Comparison of ENCODE assay signal across 30 mouse cellular contexts in the genomic region with DNA sequence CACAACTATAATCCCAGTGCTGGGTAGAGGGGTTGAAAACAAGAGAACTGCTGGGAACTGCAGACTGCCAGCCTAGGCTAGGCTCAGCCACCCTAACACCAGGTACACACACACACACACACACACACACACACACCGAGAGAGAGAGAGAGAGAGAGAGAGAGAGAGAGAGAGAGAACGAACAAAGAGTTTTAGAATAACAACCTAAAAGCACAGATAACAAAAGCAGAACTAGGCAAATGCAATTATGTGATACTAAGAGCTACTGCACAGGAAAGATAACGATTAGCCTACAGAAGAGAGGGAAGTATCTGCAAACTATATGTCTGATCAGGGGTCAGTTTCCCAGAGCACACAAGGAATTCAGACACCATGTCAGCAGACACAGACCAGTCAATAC. TPM values are rescaled to one million over a fixed set of nuclear protein-coding genes. Genes with fewer than 3 reads are reported as not detected.
DNase-seq lines count a peak whose midpoint lies in the region; ATAC-seq and TF ChIP-seq lines count a peak whose summit lies in the region.
"Had no signal": no experiment of that assay in that cellular context is flagged by ENCODE, and none has a peak within 500 bp of the region (broad histone marks: within the 10 kb centered on the region; RNA-seq: fewer than 3 reads in every experiment).

No protein-coding gene starts in this region.

- no peak for DNase-seq in liver, embryonic 11.5 days (ENCODE audit: low spot score)
- no peak for DNase-seq in liver
- DNase-seq in gastrocnemius, postnatal 14 days, result no peak
- DNase-seq in kidney, adult 2 months, result no peak
- DNase-seq in lung, postnatal 25 days (ENCODE audit: low spot score), result no peak
- DNase-seq: adrenal gland, adult 8-10 months; cerebellum, adult 11 months; cerebellum, adult 9-11 months; gastrocnemius, postnatal 25 days; heart, adult 11 months; heart, postnatal 36 days; lung, adult 2 months; lung, postnatal 10 days had no signal

- no peak overlapping the region for H3K27ac ChIP-seq in liver, embryonic 11.5 days (ENCODE audit: low read depth, low read length)
- no peak overlapping the region for H3K27ac ChIP-seq in liver, embryonic 16.5 days (ENCODE audit: low read length)
- H3K27ac ChIP-seq in kidney, adult 2 months (ENCODE audit: insufficient read depth, low read depth, low read length), result no peak overlapping the region
- H3K27ac ChIP-seq: embryonic facial prominence, embryonic 13.5 days; forebrain, embryonic 12.5 days; heart, embryonic 10.5 days; hindbrain, embryonic 13.5 days; kidney, embryonic 15.5 days; layer of hippocampus, adult 2 months; limb, embryonic 13.5 days; midbrain, embryonic 12.5 days; neural tube, embryonic 13.5 days; stomach, embryonic 15.5 days had no signal

- WGBS in liver, embryonic 11.5 days, result 24% methylated on average over 3 of the region's 3 CpGs
- 7% methylated on average over 3 of the region's 3 CpGs for WGBS in liver, embryonic 16.5 days (ENCODE audit: insufficient replicate concordance)
- 78% methylated on average over 3 of the region's 3 CpGs for WGBS in kidney, adult 2 months

- no peak for TF ChIP-seq POLR2A in kidney, adult 2 months (IDR thresholded peaks at IDR 0.05; ENCODE audit: low read depth, low read length)

- H3K4me2 ChIP-seq in liver, embryonic 11.5 days, result peak overlapping the region; percentile 15; the same call in 1 of the 2 replicates
- no peak overlapping the region for H3K4me2 ChIP-seq in liver, embryonic 16.5 days (ENCODE audit: low read depth, low read length)
- H3K4me2 ChIP-seq: embryonic facial prominence, embryonic 13.5 days; forebrain, embryonic 12.5 days; hindbrain, embryonic 13.5 days; kidney, embryonic 15.5 days; limb, embryonic 13.5 days; midbrain, embryonic 12.5 days; neural tube, embryonic 13.5 days; stomach, embryonic 15.5 days had no signal

- no peaks in the 10 kb centered on the region for H3K9me3 ChIP-seq in liver, embryonic 11.5 days (ENCODE audit: control insufficient read depth, low read length)
- H3K9me3 ChIP-seq in liver, embryonic 16.5 days (replicated peaks; ENCODE audit: control insufficient read depth, low read length), result no peaks in the 10 kb centered on the region
- H3K9me3 ChIP-seq: embryonic facial prominence, embryonic 13.5 days; forebrain, embryonic 12.5 days; heart, embryonic 10.5 days; hindbrain, embryonic 13.5 days; kidney, embryonic 15.5 days; limb, embryonic 13.5 days; midbrain, embryonic 12.5 days; neural tube, embryonic 13.5 days; stomach, embryonic 15.5 days had no signal

- no peaks in the 10 kb centered on the region for H3K27me3 ChIP-seq in liver, embryonic 11.5 days (replicated peaks; ENCODE audit: control insufficient read depth, insufficient read depth, low read length)
- H3K27me3 ChIP-seq in liver, embryonic 16.5 days (ENCODE audit: control insufficient read depth, insufficient read depth, low read depth, low read length), result no peaks in the 10 kb centered on the region
- no peaks in the 10 kb centered on the region for H3K27me3 ChIP-seq in kidney, adult 2 months (replicated peaks; ENCODE audit: control insufficient read depth, insufficient read depth, low read length)
- H3K27me3 ChIP-seq: embryonic facial prominence, embryonic 13.5 days; forebrain, embryonic 12.5 days; hindbrain, embryonic 13.5 days; kidney, embryonic 15.5 days; limb, embryonic 13.5 days; midbrain, embryonic 12.5 days; neural tube, embryonic 13.5 days; stomach, embryonic 15.5 days had no signal

- H3K9ac ChIP-seq in liver, embryonic 11.5 days (ENCODE audit: low read depth, low read length), result no peak overlapping the region
- no peak overlapping the region for H3K9ac ChIP-seq in liver, embryonic 16.5 days (ENCODE audit: low read depth, low read length)
- H3K9ac ChIP-seq: embryonic facial prominence, embryonic 13.5 days; forebrain, embryonic 12.5 days; hindbrain, embryonic 13.5 days; kidney, embryonic 15.5 days; limb, embryonic 13.5 days; midbrain, embryonic 12.5 days; neural tube, embryonic 13.5 days; stomach, embryonic 15.5 days had no signal

- peaks cover 34% of the 10 kb centered on the region for H3K4me1 ChIP-seq in liver, embryonic 11.5 days (replicated peaks; ENCODE audit: control insufficient read depth, insufficient read depth, low read length)
- peaks cover 17% of the 10 kb centered on the region for H3K4me1 ChIP-seq in liver, embryonic 16.5 days (ENCODE audit: control insufficient read depth, low read depth, low read length)
- peaks cover 6% of the 10 kb centered on the region; the same call in 1 of the 2 replicates for H3K4me1 ChIP-seq in kidney, adult 2 months (ENCODE audit: control insufficient read depth, insufficient read depth, low read length)
- H3K4me1 ChIP-seq: embryonic facial prominence, embryonic 13.5 days; forebrain, embryonic 12.5 days; hindbrain, embryonic 13.5 days; limb, embryonic 13.5 days; midbrain, embryonic 12.5 days; neural tube, embryonic 13.5 days; stomach, embryonic 15.5 days had no signal

- peak; percentile 81 for ATAC-seq in liver, embryonic 11.5 days (replicated peaks; ENCODE audit: low FRiP score)
- ATAC-seq in common myeloid progenitor, adult 5-6 weeks (replicated peaks; ENCODE audit: low read depth, poor library complexity, severe bottlenecking), result peak; percentile 68
- peak; percentile 69 for ATAC-seq in liver, embryonic 16.5 days (ENCODE audit: low read depth)
- no peak for ATAC-seq in inflammation-experienced regulatory T-cells, adult 6 months
- ATAC-seq: intestine, postnatal 0 days had no signal

- H3K36me3 ChIP-seq in liver, embryonic 11.5 days (ENCODE audit: control insufficient read depth, insufficient read depth, low read length), result no peaks in the 10 kb centered on the region
- no peaks in the 10 kb centered on the region for H3K36me3 ChIP-seq in liver, embryonic 16.5 days (ENCODE audit: control insufficient read depth, insufficient read depth)
- H3K36me3 ChIP-seq in kidney, adult 2 months (ENCODE audit: control insufficient read depth, insufficient read depth, low read length), result no peaks in the 10 kb centered on the region
- H3K36me3 ChIP-seq: embryonic facial prominence, embryonic 13.5 days; forebrain, embryonic 12.5 days; heart, embryonic 10.5 days; hindbrain, embryonic 13.5 days; kidney, embryonic 15.5 days; limb, embryonic 13.5 days; midbrain, embryonic 12.5 days; neural tube, embryonic 13.5 days; stomach, embryonic 15.5 days had no signal

- TF ChIP-seq CTCF in kidney, adult 2 months (conservative IDR thresholded peaks at IDR 0.05; ENCODE audit: insufficient read depth, insufficient read length, low read depth, low read length), result no peak

- intact Hi-C loops in gastrocnemius, postnatal 14 days (cut with DNase I; ENCODE audit: low total_unique reads), result no loop called here

- H3K4me3 ChIP-seq in liver, embryonic 11.5 days (ENCODE audit: low read depth, low read length), result no peak overlapping the region
- H3K4me3 ChIP-seq in liver, embryonic 16.5 days (ENCODE audit: low read depth, low read length), result no peak overlapping the region
- H3K4me3 ChIP-seq in kidney, adult 2 months (ENCODE audit: insufficient read depth, low read depth, low read length), result no peak overlapping the region
- H3K4me3 ChIP-seq: embryonic facial prominence, embryonic 13.5 days; erythroblast, embryonic 14.5 days; forebrain, embryonic 12.5 days; heart, embryonic 10.5 days; hindbrain, embryonic 13.5 days; kidney, embryonic 15.5 days; layer of hippocampus, adult 2 months; limb, embryonic 13.5 days; midbrain, embryonic 12.5 days; myocyte; neural tube, embryonic 13.5 days; stomach, embryonic 15.5 days had no signal

RNA-seq across cellular contexts. Expression of a gene that starts 24.8 kb away (rescaled TPM):
- polyA plus RNA-seq in liver, embryonic 11.5 days (2014; fragmentation: Nextera tagmentation; extraction: Ambion mirVana), result 14.7 and 19.1 TPM in 2 replicates
- total RNA-seq in common myeloid progenitor, adult 5-6 weeks (2017), result 2.9 and 5.4 TPM in 2 replicates
- polyA plus RNA-seq in liver, embryonic 16.5 days (2015; fragmentation: Nextera tagmentation; extraction: Ambion mirVana), result 25.9 and 30.6 TPM in 2 replicates
- under 1 TPM in 1 of 2 experiments, not detected in 1; 0.45 TPM for total RNA-seq in gastrocnemius, postnatal 14 days (2021)
- 1 to 10 TPM in 1 of 3 experiments, not detected in 2; 2.7 TPM for polyA plus RNA-seq in inflammation-experienced regulatory T-cells, adult 6 months (2017; shearing (Covaris generic))
- polyA plus RNA-seq in kidney, adult 2 months (2012; rRNA removed), result 0.50 TPM in 1 of 2 replicates, not detected in the other
- total RNA-seq: left cerebral cortex, adult 8-10 months had no signal
